Mouse (Mus musculus): Measurements from ENCODE around the gene Isg15.
"Not testable (repeated sequence)": the region's sequence is repeated elsewhere in the genome, so short reads cannot be mapped to it uniquely, and the experiment has no call there.

DNA sequence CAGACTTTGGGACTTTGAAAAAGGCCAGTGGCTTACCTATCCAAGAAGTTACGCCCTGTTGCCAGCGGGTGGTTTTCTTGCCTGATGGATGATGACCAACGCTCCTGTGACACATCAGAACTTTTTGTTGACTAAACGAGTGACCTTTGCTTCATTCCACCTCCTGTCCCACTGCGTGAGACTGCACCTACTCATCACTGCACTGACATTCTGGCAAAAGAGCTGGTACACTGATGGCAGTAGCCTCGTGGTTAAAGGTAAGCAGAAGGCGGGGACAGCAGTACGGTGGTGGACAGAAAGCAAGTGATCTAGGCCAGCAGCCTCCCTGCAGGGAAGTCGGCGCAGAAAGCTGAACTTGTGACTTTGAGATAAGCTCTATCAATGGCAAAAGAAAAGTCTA is 49.7 kb downstream of the Isg15 start:
- TF ChIP-seq CTCF, EP300 (IDR thresholded peaks at IDR 0.05; ENCODE audit: low read depth): not testable (repeated sequence)
